Mouse (Mus musculus) ES-Bruce4 (cell line): ENCODE measurements at regions not wholly inside any gene's neighbourhood (a gene's known extent, or its start where the extent isn't known, plus 50 kb on each side); places are given as distances from the start of the nearest gene placed in this dataset.

Source experiments
- CTCF ChIP-seq: IDR thresholded peaks from one replicate; pipeline ENCODE4 v1.8.1; 2011; ENCODE audit warnings: low read depth, low read length
- EP300 ChIP-seq: IDR thresholded peaks from 2 replicates; pipeline ENCODE4 v1.6.1; 2011; ENCODE audit warnings: low read depth, low read length; ENCODE audit not compliant: insufficient read depth
- POLR2A ChIP-seq: IDR thresholded peaks from one replicate; pipeline ENCODE4 v1.8.1; 2011; ENCODE audit warnings: low read length; ENCODE audit not compliant: insufficient read depth

DNA sequence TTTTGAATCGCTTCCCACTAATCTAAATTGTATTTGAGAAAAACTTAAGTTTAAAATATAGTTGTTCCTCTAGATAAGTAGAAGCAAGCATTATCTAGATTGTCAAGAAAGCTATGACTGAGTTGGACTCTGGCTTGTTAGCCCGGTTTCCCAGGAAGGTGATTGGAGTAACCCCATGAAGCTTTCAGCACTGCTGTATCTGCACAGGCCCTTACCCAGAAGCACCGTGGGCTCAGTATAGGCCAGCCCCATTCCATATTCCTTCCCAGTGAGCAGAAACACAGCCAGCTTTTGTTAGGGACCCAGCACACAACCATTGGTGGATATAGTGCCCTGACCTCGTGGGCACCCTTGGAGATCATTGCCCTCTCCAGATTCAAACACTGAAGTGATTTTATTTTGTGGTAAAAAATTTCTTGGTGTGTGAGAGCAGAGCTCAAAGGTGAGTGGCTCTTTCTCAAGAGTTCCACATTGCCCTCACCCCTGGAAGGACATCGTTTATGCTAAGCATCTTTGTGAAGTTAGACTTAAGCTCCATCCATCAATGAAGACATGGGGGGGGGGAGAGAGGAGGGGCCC lies 323.3 kb upstream of the Rnaseh2b start:
- TF ChIP-seq POLR2A, result no peak
- TF ChIP-seq CTCF, result no peak
- no peak for TF ChIP-seq EP300
